Mouse (Mus musculus) embryonic fibroblast, embryonic 13.5 days (primary cell): ENCODE measurements around the gene Neurl1a.

Source experiments
- CTCF ChIP-seq: IDR thresholded peaks from 2 replicates; pipeline ENCODE4 v1.5.1; 2011; ENCODE audit warnings: mild to moderate bottlenecking, control low read depth, low read length, moderate library complexity, borderline replicate concordance; ENCODE audit not compliant: insufficient read depth
- POLR2A ChIP-seq: IDR thresholded peaks from 2 replicates; pipeline ENCODE4 v1.6.1; 2011; ENCODE audit warnings: low read depth, mild to moderate bottlenecking, control low read depth, low read length, moderate library complexity

DNA sequence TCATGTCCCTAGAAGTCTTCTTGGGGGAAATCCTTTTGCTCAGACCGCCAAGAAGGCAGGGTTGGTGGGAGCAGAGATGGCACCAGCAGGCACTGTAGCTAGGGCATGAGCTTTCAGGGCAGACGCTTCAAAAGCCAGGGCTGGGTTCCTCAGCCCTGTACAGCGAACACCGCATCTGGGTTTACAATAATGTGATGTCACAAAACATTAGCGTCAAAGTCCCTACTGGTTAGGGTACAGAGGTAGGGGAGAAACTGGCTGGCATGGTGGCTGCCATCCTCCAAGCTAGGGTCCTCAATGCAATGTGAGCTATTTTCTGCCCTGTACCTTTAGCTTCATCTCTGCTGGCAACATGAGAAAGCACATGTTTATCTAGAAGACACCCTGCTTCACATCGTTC, 24.4 kb downstream of the Neurl1a start:
- TF ChIP-seq POLR2A (no peak), CTCF (no peak)
